Mouse (Mus musculus): ENCODE results near the gene Kctd19. TPM values are rescaled to one million over a fixed set of nuclear protein-coding genes. Genes with fewer than 3 reads are reported as not detected.

Gene Kctd19
- polyA plus RNA-seq (2012), result not detected in 2 replicates

- Histone ChIP-seq H3K9me3 (ENCODE audit: control insufficient read depth, low read length) (no peaks in the 10 kb centered on the region), H3K27me3 (ENCODE audit: control insufficient read depth) (peaks cover 57% of the 10 kb centered on the region), H3K4me3 (replicated peaks) (peak within 1 kb of the TSS; percentile 10), H3K4me1 (ENCODE audit: control insufficient read depth) (peaks cover 5% of the 10 kb centered on the region), H3K36me3 (ENCODE audit: control insufficient read depth) (no peaks in the 10 kb centered on the region)
- TF ChIP-seq GATA1 (IDR thresholded peaks at IDR 0.05; ENCODE audit: low read length), result no peak
- TF ChIP-seq TAL1 (IDR thresholded peaks at IDR 0.05; ENCODE audit: low read length), result no peak
These were observed at the start of gene Kctd19, which contains the start of gene Lrrc36 for GRCm38 (mm10) chr8:105413391-105413790. Gene Kctd19 (minus strand): TSS chr8:105413502. Gene Lrrc36 (plus strand): TSS chr8:105413571.

GRCm38 (mm10) chr8:105461085-105461803 is 47.9 kb upstream of the Kctd19 start:
- Histone ChIP-seq H3K36me3 (ENCODE audit: control insufficient read depth) (no peaks in the 10 kb centered on the region), H3K9me3 (ENCODE audit: control insufficient read depth, low read length) (no peaks in the 10 kb centered on the region), H3K4me3 (replicated peaks) (no peak overlapping the region), H3K27me3 (ENCODE audit: control insufficient read depth) (peaks cover 39% of the 10 kb centered on the region), H3K4me1 (ENCODE audit: control insufficient read depth) (peaks cover 9% of the 10 kb centered on the region)
- no peak for TF ChIP-seq TAL1 (IDR thresholded peaks at IDR 0.05; ENCODE audit: low read length)
- TF ChIP-seq GATA1 (IDR thresholded peaks at IDR 0.05; ENCODE audit: low read length), result no peak

GRCm38 (mm10) chr8:105455218-105455617 is 41.9 kb upstream of the Kctd19 start:
- peak overlapping the region; percentile 25 for H3K4me3 ChIP-seq (replicated peaks)
- no peak for TF ChIP-seq GATA1 (IDR thresholded peaks at IDR 0.05; ENCODE audit: low read length)
- TF ChIP-seq TAL1 (IDR thresholded peaks at IDR 0.05; ENCODE audit: low read length), result no peak

GRCm38 (mm10) chr8:105454088-105454487 is 40.8 kb upstream of the Kctd19 start:
- no peak for TF ChIP-seq TAL1 (IDR thresholded peaks at IDR 0.05; ENCODE audit: low read length)
- Histone ChIP-seq H3K4me3 (replicated peaks) (no peak overlapping the region), H3K4me1 (ENCODE audit: control insufficient read depth) (peaks cover 53% of the 10 kb centered on the region), H3K36me3 (ENCODE audit: control insufficient read depth) (no peaks in the 10 kb centered on the region), H3K9me3 (ENCODE audit: control insufficient read depth, low read length) (no peaks in the 10 kb centered on the region), H3K27me3 (ENCODE audit: control insufficient read depth) (peaks cover 18% of the 10 kb centered on the region)

More at GRCm38 (mm10) chr8:105455218-105455617, 41.9 kb upstream of the Kctd19 start:
- H3K27me3 ChIP-seq (ENCODE audit: control insufficient read depth), result peaks cover 21% of the 10 kb centered on the region
- no peaks in the 10 kb centered on the region for H3K9me3 ChIP-seq (ENCODE audit: control insufficient read depth, low read length)
- H3K36me3 ChIP-seq (ENCODE audit: control insufficient read depth), result no peaks in the 10 kb centered on the region
- H3K4me1 ChIP-seq (ENCODE audit: control insufficient read depth), result peaks cover 42% of the 10 kb centered on the region

- Histone ChIP-seq H3K36me3 (ENCODE audit: control insufficient read depth) (no peaks in the 10 kb centered on the region), H3K4me1 (ENCODE audit: control insufficient read depth) (peaks cover 61% of the 10 kb centered on the region)
- TF ChIP-seq GATA1 (IDR thresholded peaks at IDR 0.05; ENCODE audit: low read length) (no peak), TAL1 (IDR thresholded peaks at IDR 0.05; ENCODE audit: low read length) (no peak)
These were observed 40.0 kb upstream of the Kctd19 start for GRCm38 (mm10) chr8:105453296-105453695.

GRCm38 (mm10) chr8:105451903-105452603 is 38.8 kb upstream of the Kctd19 start:
- no peaks in the 10 kb centered on the region for H3K9me3 ChIP-seq (ENCODE audit: control insufficient read depth, low read length)
- H3K4me3 ChIP-seq (replicated peaks), result no peak overlapping the region
- no peaks in the 10 kb centered on the region for H3K36me3 ChIP-seq (ENCODE audit: control insufficient read depth)
- TF ChIP-seq TAL1 (IDR thresholded peaks at IDR 0.05; ENCODE audit: low read length) (no peak), GATA1 (IDR thresholded peaks at IDR 0.05; ENCODE audit: low read length) (no peak)
- peaks cover 6% of the 10 kb centered on the region; the same call in 1 of the 2 replicates for H3K27me3 ChIP-seq (ENCODE audit: control insufficient read depth)
- H3K4me1 ChIP-seq (ENCODE audit: control insufficient read depth), result peaks cover 70% of the 10 kb centered on the region

More at GRCm38 (mm10) chr8:105453296-105453695, 40.0 kb upstream of the Kctd19 start:
- no peaks in the 10 kb centered on the region for H3K9me3 ChIP-seq (ENCODE audit: control insufficient read depth, low read length)
- no peak overlapping the region for H3K4me3 ChIP-seq (replicated peaks)
- H3K27me3 ChIP-seq (ENCODE audit: control insufficient read depth), result peaks cover 14% of the 10 kb centered on the region

- peaks cover 6% of the 10 kb centered on the region; the same call in 1 of the 2 replicates for H3K27me3 ChIP-seq (ENCODE audit: control insufficient read depth)
- no peak overlapping the region for H3K4me3 ChIP-seq (replicated peaks)
- peaks cover 79% of the 10 kb centered on the region for H3K4me1 ChIP-seq (ENCODE audit: control insufficient read depth)
- no peaks in the 10 kb centered on the region for H3K9me3 ChIP-seq (ENCODE audit: control insufficient read depth, low read length)
- H3K36me3 ChIP-seq (ENCODE audit: control insufficient read depth), result no peaks in the 10 kb centered on the region
- no peak for TF ChIP-seq TAL1 (IDR thresholded peaks at IDR 0.05; ENCODE audit: low read length)
- no peak for TF ChIP-seq GATA1 (IDR thresholded peaks at IDR 0.05; ENCODE audit: low read length)
These were observed 37.7 kb upstream of the Kctd19 start for GRCm38 (mm10) chr8:105450977-105451376.

GRCm38 (mm10) chr8:105448596-105448995 is 35.3 kb upstream of the Kctd19 start:
- H3K4me1 ChIP-seq (ENCODE audit: control insufficient read depth), result peaks cover 82% of the 10 kb centered on the region

GRCm38 (mm10) chr8:105448188-105448587 is 34.9 kb upstream of the Kctd19 start:
- peak overlapping the region; percentile 52 for H3K4me3 ChIP-seq (replicated peaks)
- H3K27me3 ChIP-seq (ENCODE audit: control insufficient read depth), result peaks cover 6% of the 10 kb centered on the region; the same call in 1 of the 2 replicates
- TF ChIP-seq GATA1 (IDR thresholded peaks at IDR 0.05; ENCODE audit: low read length) (peak; percentile 76), TAL1 (IDR thresholded peaks at IDR 0.05; ENCODE audit: low read length) (no peak)
- H3K4me1 ChIP-seq (ENCODE audit: control insufficient read depth), result peaks cover 82% of the 10 kb centered on the region
- no peaks in the 10 kb centered on the region for H3K36me3 ChIP-seq (ENCODE audit: control insufficient read depth)
- H3K9me3 ChIP-seq (ENCODE audit: control insufficient read depth, low read length), result peaks cover 2% of the 10 kb centered on the region; the same call in 1 of the 2 replicates

More at GRCm38 (mm10) chr8:105448596-105448995, 35.3 kb upstream of the Kctd19 start:
- H3K36me3 ChIP-seq (ENCODE audit: control insufficient read depth), result no peaks in the 10 kb centered on the region
- H3K9me3 ChIP-seq (ENCODE audit: control insufficient read depth, low read length), result peaks cover 2% of the 10 kb centered on the region; the same call in 1 of the 2 replicates
- TF ChIP-seq GATA1 (IDR thresholded peaks at IDR 0.05; ENCODE audit: low read length) (no peak), TAL1 (IDR thresholded peaks at IDR 0.05; ENCODE audit: low read length) (peak; percentile 62; the same call in 2 of the 3 replicates)
- peak overlapping the region; percentile 52 for H3K4me3 ChIP-seq (replicated peaks)
- H3K27me3 ChIP-seq (ENCODE audit: control insufficient read depth), result peaks cover 6% of the 10 kb centered on the region; the same call in 1 of the 2 replicates

Measured in erythroblast, embryonic 14.5 days (primary cell).